Mouse (Mus musculus): ENCODE results near the gene Alpk3.
A peak's percentile ranks its signal among the peaks of the same experiment; 100 is the strongest.

Alpk3 gene

GRCm38 (mm10) chr7:81057471-81057870 is at the start of gene Alpk3:
Alpk3 (plus strand) TSS chr7:81057600.
- DNase-seq (ENCODE audit: low read depth, low spot score): no peak

GRCm38 (mm10) chr7:81008285-81008684 is 49.1 kb upstream of the Alpk3 start:
- peak; percentile 38 for DNase-seq (ENCODE audit: low read depth, low spot score)

GRCm38 (mm10) chr7:81011576-81011975 is 45.8 kb upstream of the Alpk3 start:
- no peak for DNase-seq (ENCODE audit: low read depth, low spot score)

GRCm38 (mm10) chr7:81020307-81020706 is 37.1 kb upstream of the Alpk3 start:
- DNase-seq (ENCODE audit: low read depth, low spot score): peak; percentile 57

- no peak for DNase-seq (ENCODE audit: low read depth, low spot score)
These were observed 34.7 kb upstream of the Alpk3 start for GRCm38 (mm10) chr7:81022731-81023130.

GRCm38 (mm10) chr7:81024118-81024517 is 33.3 kb upstream of the Alpk3 start:
- DNase-seq (ENCODE audit: low read depth, low spot score): no peak

GRCm38 (mm10) chr7:81024651-81025050 is 32.7 kb upstream of the Alpk3 start:
- peak; percentile 52 for DNase-seq (ENCODE audit: low read depth, low spot score)

- no peak for DNase-seq (ENCODE audit: low read depth, low spot score)
These were observed 31.6 kb upstream of the Alpk3 start for GRCm38 (mm10) chr7:81025751-81026150.

- no peak for DNase-seq (ENCODE audit: low read depth, low spot score)
These were observed 17.7 kb upstream of the Alpk3 start for GRCm38 (mm10) chr7:81039711-81040110.

- no peak for DNase-seq (ENCODE audit: low read depth, low spot score)
These were observed 14.3 kb upstream of the Alpk3 start for GRCm38 (mm10) chr7:81043023-81043620.

GRCm38 (mm10) chr7:81047847-81048246 is 9.6 kb upstream of the Alpk3 start:
- no peak for DNase-seq (ENCODE audit: low read depth, low spot score)

- no peak for DNase-seq (ENCODE audit: low read depth, low spot score)
These were observed 8.9 kb upstream of the Alpk3 start for GRCm38 (mm10) chr7:81048513-81048912.

GRCm38 (mm10) chr7:81049966-81050365 is 7.4 kb upstream of the Alpk3 start:
- no peak for DNase-seq (ENCODE audit: low read depth, low spot score)

- no peak for DNase-seq (ENCODE audit: low read depth, low spot score)
These were observed 1.6 kb upstream of the Alpk3 start for GRCm38 (mm10) chr7:81055709-81056370.

- no peak for DNase-seq (ENCODE audit: low read depth, low spot score)
These were observed 706 bp downstream of the Alpk3 start for GRCm38 (mm10) chr7:81057901-81058711.

GRCm38 (mm10) chr7:81058712-81059154 is 1.3 kb downstream of the Alpk3 start:
- DNase-seq (ENCODE audit: low read depth, low spot score): peak; percentile 53

- DNase-seq (ENCODE audit: low read depth, low spot score): no peak
These were observed 2.0 kb downstream of the Alpk3 start for GRCm38 (mm10) chr7:81059388-81059787.

GRCm38 (mm10) chr7:81060908-81061307 is 3.5 kb downstream of the Alpk3 start:
- DNase-seq (ENCODE audit: low read depth, low spot score): peak; percentile 89

- DNase-seq (ENCODE audit: low read depth, low spot score): no peak
These were observed 4.5 kb downstream of the Alpk3 start for GRCm38 (mm10) chr7:81061936-81062335.

- peak; percentile 91 for DNase-seq (ENCODE audit: low read depth, low spot score)
These were observed 5.9 kb downstream of the Alpk3 start for GRCm38 (mm10) chr7:81063332-81063731.

- DNase-seq (ENCODE audit: low read depth, low spot score): no peak
These were observed 9.3 kb downstream of the Alpk3 start for GRCm38 (mm10) chr7:81066714-81067113.

- no peak for DNase-seq (ENCODE audit: low read depth, low spot score)
These were observed 15.1 kb downstream of the Alpk3 start for GRCm38 (mm10) chr7:81072463-81072862.

- peak; percentile 60 for DNase-seq (ENCODE audit: low read depth, low spot score)
These were observed 15.9 kb downstream of the Alpk3 start for GRCm38 (mm10) chr7:81073273-81073672.
